Mouse (Mus musculus): ENCODE results near the gene Asb1. TPM values are rescaled to one million over a fixed set of nuclear protein-coding genes. Genes with fewer than 3 reads are reported as not detected.

The Asb1 gene
- polyA plus RNA-seq (2015; fragmentation: Illumina TruSeq; extraction: RNeasy Lipid Tissue Mini Kit (QIAGEN cat#74804); ENCODE audit: low read depth, low replicate concordance) = 22.9 TPM

GRCm38 (mm10) chr1:91540271-91540826, at the start of gene Asb1:
Gene Asb1, plus strand, starts transcription at chr1:91540544.

GRCm38 (mm10) chr1:91494457-91495140, 45.7 kb upstream of the Asb1 start, which contains the start of gene Traf3ip1:
Gene Traf3ip1, plus strand, starts transcription at chr1:91494647.

Other genes starting within 250 kb of the Asb1 start
- gene Scly, start 242.2 kb upstream of the Asb1 start, polyA plus RNA-seq (2015; fragmentation: Illumina TruSeq; extraction: RNeasy Lipid Tissue Mini Kit (QIAGEN cat#74804); ENCODE audit: low read depth, low replicate concordance) = 17.9 TPM
- gene Espnl, start 218.5 kb upstream of the Asb1 start, polyA plus RNA-seq (2015; fragmentation: Illumina TruSeq; extraction: RNeasy Lipid Tissue Mini Kit (QIAGEN cat#74804); ENCODE audit: low read depth, low replicate concordance) = 0.21 TPM
- 0.13 TPM for gene Klhl30, start 189.5 kb upstream of the Asb1 start, polyA plus RNA-seq (2015; fragmentation: Illumina TruSeq; extraction: RNeasy Lipid Tissue Mini Kit (QIAGEN cat#74804); ENCODE audit: low read depth, low replicate concordance)
- 0.31 TPM for gene Erfe, start 174.1 kb upstream of the Asb1 start, polyA plus RNA-seq (2015; fragmentation: Illumina TruSeq; extraction: RNeasy Lipid Tissue Mini Kit (QIAGEN cat#74804); ENCODE audit: low read depth, low replicate concordance)
- 72.3 TPM for gene Ilkap, start 141.7 kb upstream of the Asb1 start, polyA plus RNA-seq (2015; fragmentation: Illumina TruSeq; extraction: RNeasy Lipid Tissue Mini Kit (QIAGEN cat#74804); ENCODE audit: low read depth, low replicate concordance)
- 17.5 TPM for gene Hes6, start 126.5 kb upstream of the Asb1 start, polyA plus RNA-seq (2015; fragmentation: Illumina TruSeq; extraction: RNeasy Lipid Tissue Mini Kit (QIAGEN cat#74804); ENCODE audit: low read depth, low replicate concordance)
- 18.4 TPM for gene Per2, start 81.2 kb upstream of the Asb1 start, polyA plus RNA-seq (2015; fragmentation: Illumina TruSeq; extraction: RNeasy Lipid Tissue Mini Kit (QIAGEN cat#74804); ENCODE audit: low read depth, low replicate concordance)
- gene Traf3ip1, start 45.9 kb upstream of the Asb1 start, polyA plus RNA-seq (2015; fragmentation: Illumina TruSeq; extraction: RNeasy Lipid Tissue Mini Kit (QIAGEN cat#74804); ENCODE audit: low read depth, low replicate concordance) = 9.9 TPM

All from brain, adult 10 weeks (tissue).